Mouse (Mus musculus): ENCODE data around the gene Ppp2r5b. TPM values are rescaled to one million over a fixed set of nuclear protein-coding genes. Genes with fewer than 3 reads are reported as not detected.

The Ppp2r5b gene
- polyA plus RNA-seq, 1 experiment from 2014 or later = 22.1 TPM

GRCm38 (mm10) chr19:6277661-6278438 is 42.2 kb upstream of the Ppp2r5b start:
- ATAC-seq (ENCODE audit: insufficient read depth, low FRiP score) = peak; percentile 45; the same call in 1 of the 2 replicates
- Histone ChIP-seq H3K36me3 (ENCODE audit: control insufficient read depth, insufficient read depth, low read length) (peaks cover 13% of the 10 kb centered on the region; the same call in 1 of the 2 replicates), H3K9me3 (replicated peaks; ENCODE audit: control insufficient read depth, low read length) (no peaks in the 10 kb centered on the region), H3K27me3 (ENCODE audit: control insufficient read depth, insufficient read depth, low read length) (no peaks in the 10 kb centered on the region), H3K4me2 (ENCODE audit: low read depth, low read length) (peak overlapping the region; percentile 99), H3K9ac (ENCODE audit: low read length) (peak overlapping the region; percentile 87), H3K4me1 (ENCODE audit: control insufficient read depth, insufficient read depth, low read length) (peaks cover 39% of the 10 kb centered on the region), H3K4me3 (replicated peaks; ENCODE audit: low read length) (peak overlapping the region; percentile 76), H3K27ac (ENCODE audit: low read length) (peak overlapping the region; percentile 93)
- WGBS = 3% methylated on average over 10 of the region's 10 CpGs

GRCm38 (mm10) chr19:6276426-6277421 is 41.1 kb upstream of the Ppp2r5b start, which contains the start of gene Ehd1:
Gene Ehd1 (plus strand): TSS chr19:6276725.
- peaks cover 7% of the 10 kb centered on the region; the same call in 1 of the 2 replicates for H3K36me3 ChIP-seq (ENCODE audit: control insufficient read depth, insufficient read depth, low read length)
- WGBS = under 1% methylated on average over 106 of the region's 106 CpGs
- H3K27me3 ChIP-seq (ENCODE audit: control insufficient read depth, insufficient read depth, low read length) = no peaks in the 10 kb centered on the region
- H3K4me3 ChIP-seq (replicated peaks; ENCODE audit: low read length) = peak within 1 kb of the TSS; percentile 76
- H3K27ac ChIP-seq (ENCODE audit: low read length) = peak within 1 kb of the TSS; percentile 93
- H3K4me1 ChIP-seq (ENCODE audit: control insufficient read depth, insufficient read depth, low read length) = peaks cover 42% of the 10 kb centered on the region
- peak within 1 kb of the TSS; percentile 87 for H3K9ac ChIP-seq (ENCODE audit: low read length)
- peak within 1 kb of the TSS; percentile 99 for H3K4me2 ChIP-seq (ENCODE audit: low read depth, low read length)
- no peaks in the 10 kb centered on the region for H3K9me3 ChIP-seq (replicated peaks; ENCODE audit: control insufficient read depth, low read length)
- ATAC-seq (ENCODE audit: insufficient read depth, low FRiP score) = peak; percentile 96

GRCm38 (mm10) chr19:6275740-6276389 is 40.2 kb upstream of the Ppp2r5b start:
- H3K27me3 ChIP-seq (ENCODE audit: control insufficient read depth, insufficient read depth, low read length) = no peaks in the 10 kb centered on the region
- peaks cover 42% of the 10 kb centered on the region for H3K4me1 ChIP-seq (ENCODE audit: control insufficient read depth, insufficient read depth, low read length)
- H3K4me3 ChIP-seq (replicated peaks; ENCODE audit: low read length) = peak overlapping the region; percentile 76
- H3K9ac ChIP-seq (ENCODE audit: low read length) = peak overlapping the region; percentile 75
- H3K36me3 ChIP-seq (ENCODE audit: control insufficient read depth, insufficient read depth, low read length) = no peaks in the 10 kb centered on the region
- ATAC-seq (ENCODE audit: insufficient read depth, low FRiP score) = no peak
- 6% methylated on average over 15 of the region's 15 CpGs for WGBS
- peak overlapping the region; percentile 86 for H3K27ac ChIP-seq (ENCODE audit: low read length)
- H3K4me2 ChIP-seq (ENCODE audit: low read depth, low read length) = peak overlapping the region; percentile 99
- no peaks in the 10 kb centered on the region for H3K9me3 ChIP-seq (replicated peaks; ENCODE audit: control insufficient read depth, low read length)

- no peaks in the 10 kb centered on the region for H3K9me3 ChIP-seq (replicated peaks; ENCODE audit: control insufficient read depth, low read length)
- no peaks in the 10 kb centered on the region for H3K36me3 ChIP-seq (ENCODE audit: control insufficient read depth, insufficient read depth, low read length)
- ATAC-seq (ENCODE audit: insufficient read depth, low FRiP score) = no peak
- peaks cover 30% of the 10 kb centered on the region for H3K4me1 ChIP-seq (ENCODE audit: control insufficient read depth, insufficient read depth, low read length)
- no peak overlapping the region for H3K27ac ChIP-seq (ENCODE audit: low read length)
- H3K27me3 ChIP-seq (ENCODE audit: control insufficient read depth, insufficient read depth, low read length) = no peaks in the 10 kb centered on the region
- no peak overlapping the region for H3K4me3 ChIP-seq (replicated peaks; ENCODE audit: low read length)
- H3K4me2 ChIP-seq (ENCODE audit: low read depth, low read length) = no peak overlapping the region
- 86% methylated on average over 13 of the region's 13 CpGs for WGBS
- no peak overlapping the region for H3K9ac ChIP-seq (ENCODE audit: low read length)
Measured at GRCm38 (mm10) chr19:6273998-6274608, 38.4 kb upstream of the Ppp2r5b start.

- H3K4me2 ChIP-seq (ENCODE audit: low read depth, low read length) = no peak overlapping the region
- no peaks in the 10 kb centered on the region for H3K27me3 ChIP-seq (ENCODE audit: control insufficient read depth, insufficient read depth, low read length)
- H3K9ac ChIP-seq (ENCODE audit: low read length) = no peak overlapping the region
- no peak overlapping the region for H3K27ac ChIP-seq (ENCODE audit: low read length)
- H3K4me3 ChIP-seq (replicated peaks; ENCODE audit: low read length) = no peak overlapping the region
- WGBS = 72% methylated on average over 4 of the region's 4 CpGs
- no peaks in the 10 kb centered on the region for H3K9me3 ChIP-seq (replicated peaks; ENCODE audit: control insufficient read depth, low read length)
- H3K4me1 ChIP-seq (ENCODE audit: control insufficient read depth, insufficient read depth, low read length) = peaks cover 25% of the 10 kb centered on the region
- H3K36me3 ChIP-seq (ENCODE audit: control insufficient read depth, insufficient read depth, low read length) = no peaks in the 10 kb centered on the region
- no peak for ATAC-seq (ENCODE audit: insufficient read depth, low FRiP score)
Measured at GRCm38 (mm10) chr19:6273592-6273991, 37.9 kb upstream of the Ppp2r5b start.

GRCm38 (mm10) chr19:6272738-6273137 is 37.1 kb upstream of the Ppp2r5b start:
- ATAC-seq (ENCODE audit: insufficient read depth, low FRiP score) = no peak
- 71% methylated on average over 4 of the region's 4 CpGs for WGBS
- H3K27ac ChIP-seq (ENCODE audit: low read length) = no peak overlapping the region
- no peak overlapping the region for H3K4me3 ChIP-seq (replicated peaks; ENCODE audit: low read length)
- no peaks in the 10 kb centered on the region for H3K9me3 ChIP-seq (replicated peaks; ENCODE audit: control insufficient read depth, low read length)
- H3K27me3 ChIP-seq (ENCODE audit: control insufficient read depth, insufficient read depth, low read length) = no peaks in the 10 kb centered on the region
- no peaks in the 10 kb centered on the region for H3K36me3 ChIP-seq (ENCODE audit: control insufficient read depth, insufficient read depth, low read length)
- H3K4me2 ChIP-seq (ENCODE audit: low read depth, low read length) = no peak overlapping the region
- H3K9ac ChIP-seq (ENCODE audit: low read length) = no peak overlapping the region
- H3K4me1 ChIP-seq (ENCODE audit: control insufficient read depth, insufficient read depth, low read length) = peaks cover 18% of the 10 kb centered on the region; the same call in 1 of the 2 replicates

GRCm38 (mm10) chr19:6272053-6272452 is 36.4 kb upstream of the Ppp2r5b start:
- H3K27ac ChIP-seq (ENCODE audit: low read length) = no peak overlapping the region
- no peak overlapping the region for H3K4me3 ChIP-seq (replicated peaks; ENCODE audit: low read length)
- H3K9ac ChIP-seq (ENCODE audit: low read length) = peak overlapping the region; percentile 14; the same call in 1 of the 2 replicates
- H3K4me2 ChIP-seq (ENCODE audit: low read depth, low read length) = no peak overlapping the region
- 66% methylated on average over 7 of the region's 7 CpGs for WGBS
- peaks cover 15% of the 10 kb centered on the region; the same call in 1 of the 2 replicates for H3K4me1 ChIP-seq (ENCODE audit: control insufficient read depth, insufficient read depth, low read length)
- no peaks in the 10 kb centered on the region for H3K27me3 ChIP-seq (ENCODE audit: control insufficient read depth, insufficient read depth, low read length)
- ATAC-seq (ENCODE audit: insufficient read depth, low FRiP score) = no peak
- H3K9me3 ChIP-seq (replicated peaks; ENCODE audit: control insufficient read depth, low read length) = no peaks in the 10 kb centered on the region
- H3K36me3 ChIP-seq (ENCODE audit: control insufficient read depth, insufficient read depth, low read length) = no peaks in the 10 kb centered on the region

- Histone ChIP-seq H3K27me3 (ENCODE audit: control insufficient read depth, insufficient read depth, low read length) (no peaks in the 10 kb centered on the region), H3K9ac (ENCODE audit: low read length) (peak overlapping the region; percentile 44), H3K4me2 (ENCODE audit: low read depth, low read length) (no peak overlapping the region), H3K27ac (ENCODE audit: low read length) (no peak overlapping the region), H3K9me3 (replicated peaks; ENCODE audit: control insufficient read depth, low read length) (no peaks in the 10 kb centered on the region), H3K4me1 (ENCODE audit: control insufficient read depth, insufficient read depth, low read length) (peaks cover 15% of the 10 kb centered on the region; the same call in 1 of the 2 replicates), H3K4me3 (replicated peaks; ENCODE audit: low read length) (no peak overlapping the region), H3K36me3 (ENCODE audit: control insufficient read depth, insufficient read depth, low read length) (no peaks in the 10 kb centered on the region)
- no peak for ATAC-seq (ENCODE audit: insufficient read depth, low FRiP score)
- 36% methylated on average over 8 of the region's 8 CpGs for WGBS
Measured at GRCm38 (mm10) chr19:6271206-6271605, 35.5 kb upstream of the Ppp2r5b start.

Data from stomach, embryonic 16.5 days (tissue).